Mouse (Mus musculus) kidney, embryonic 16.5 days (tissue): ENCODE results near the gene Cntd1. TPM values are rescaled to one million over a fixed set of nuclear protein-coding genes. Genes with fewer than 3 reads are reported as not detected.

ENCODE experiments used
- ATAC-seq: fragments of 200-750 bp; cut with Nextera tagmentation; 2 replicates; pipeline ENCODE4 v1.8.0; 2017; ENCODE audit warnings: moderate TSS enrichment; ENCODE audit not compliant: low FRiP score, low TSS enrichment
- H3K27ac ChIP-seq: fragments of 300-500 bp; sonication (generic); 2 replicates; pipeline ENCODE4 v1.5.1; 2014; ENCODE audit warnings: low read length
- H3K27me3 ChIP-seq: fragments of 300-500 bp; sonication (generic); 2 replicates; pipeline ENCODE4 v1.6.1; 2014; ENCODE audit warnings: low read length, control low read depth, mixed read lengths; ENCODE audit not compliant: insufficient read depth
- H3K36me3 ChIP-seq: fragments of 300-500 bp; sonication (generic); 2 replicates; pipeline ENCODE4 v1.6.1; 2014; ENCODE audit warnings: low read length, control low read depth, mixed read lengths; ENCODE audit not compliant: insufficient read depth
- H3K4me1 ChIP-seq: fragments of 300-500 bp; sonication (generic); 2 replicates; pipeline ENCODE4 v1.6.1; 2014; ENCODE audit warnings: low read length, control low read depth, mixed read lengths; ENCODE audit not compliant: insufficient read depth
- H3K4me2 ChIP-seq: fragments of 300-500 bp; sonication (generic); replicated peaks from 2 replicates; pipeline ENCODE4 v1.6.1; 2014; ENCODE audit warnings: low read depth, low read length
- H3K4me3 ChIP-seq: fragments of 300-500 bp; sonication (generic); 2 replicates; pipeline ENCODE4 v1.5.1; 2014; ENCODE audit warnings: mild to moderate bottlenecking, low read length
- H3K9ac ChIP-seq: fragments of 300-500 bp; sonication (generic); replicated peaks from 2 replicates; pipeline ENCODE4 v1.6.1; 2014; ENCODE audit warnings: low read length
- H3K9me3 ChIP-seq: fragments of 300-500 bp; sonication (generic); 2 replicates; pipeline ENCODE4 v1.6.1; 2016; ENCODE audit warnings: low read length, control low read depth
- WGBS: fragments of 180-500 bp; shearing (Covaris S2); extraction: QIAGEN DNeasy Blood & Tissue Kit; methylation state at CpG from one replicate; pipeline ENCODE4 v1.1.7; 2014; 5-methylcytosine and 5-hydroxymethylcytosine counted together
- polyA plus RNA-seq: library from polyadenylated mRNA; unstranded; fragments of >200 nt; fragmentation: Nextera tagmentation; extraction: Ambion mirVana; gene quantifications from 2 replicates; pipeline ENCODE4 v1.2.1, GENCODE M21; 2015

Cntd1 gene
- polyA plus RNA-seq, 1 experiment from 2014 or later = 1.7 TPM

DNA sequence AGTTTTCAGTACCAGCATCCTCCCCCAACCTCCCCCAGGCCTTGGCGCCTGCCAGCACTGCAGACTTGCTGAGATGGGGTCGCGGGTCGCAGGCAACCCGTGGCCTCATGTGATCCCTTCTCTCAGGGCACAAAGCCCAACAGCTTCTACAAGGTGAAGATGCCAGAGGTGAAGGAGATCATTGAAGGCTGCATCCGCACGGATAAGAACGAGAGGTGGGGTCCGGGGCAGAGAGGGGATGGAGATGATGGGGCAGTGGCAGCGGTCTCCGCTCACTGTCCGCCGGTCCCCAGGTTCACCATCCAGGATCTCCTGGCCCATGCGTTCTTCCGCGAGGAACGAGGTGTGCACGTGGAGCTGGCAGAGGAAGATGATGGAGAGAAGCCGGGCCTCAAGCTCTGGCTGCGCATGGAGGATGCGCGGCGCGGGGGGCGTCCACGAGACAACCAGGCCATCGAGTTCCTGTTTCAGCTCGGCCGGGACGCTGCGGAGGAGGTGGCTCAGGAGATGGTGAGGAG lies 13.8 kb upstream of the Cntd1 start:
- Histone ChIP-seq H3K4me2 (peak overlapping the region; percentile 59), H3K9me3 (no peaks in the 10 kb centered on the region), H3K4me1 (peaks cover 58% of the 10 kb centered on the region), H3K27ac (no peak overlapping the region), H3K9ac (peak overlapping the region; percentile 36; the same call in 1 of the 2 replicates), H3K27me3 (peaks cover 20% of the 10 kb centered on the region), H3K36me3 (peaks cover 3% of the 10 kb centered on the region; the same call in 1 of the 2 replicates), H3K4me3 (peak overlapping the region; percentile 38)
- WGBS = 7% methylated on average over 31 of the region's 31 CpGs
- ATAC-seq = no peak

GRCm38 (mm10) chr11:101265906-101266305 lies 12.9 kb upstream of the Cntd1 start:
- H3K4me1 ChIP-seq = peaks cover 52% of the 10 kb centered on the region
- H3K36me3 ChIP-seq = peaks cover 3% of the 10 kb centered on the region; the same call in 1 of the 2 replicates
- no peak for ATAC-seq
- peaks cover 20% of the 10 kb centered on the region for H3K27me3 ChIP-seq
- no peak overlapping the region for H3K27ac ChIP-seq
- WGBS = 50% methylated on average over 6 of the region's 6 CpGs
- H3K4me3 ChIP-seq = no peak overlapping the region
- H3K4me2 ChIP-seq = peak overlapping the region; percentile 59; the same call in 1 of the 2 replicates
- no peaks in the 10 kb centered on the region for H3K9me3 ChIP-seq
- no peak overlapping the region for H3K9ac ChIP-seq

GRCm38 (mm10) chr11:101269577-101270116 lies 9.2 kb upstream of the Cntd1 start:
- peaks cover 3% of the 10 kb centered on the region; the same call in 1 of the 2 replicates for H3K36me3 ChIP-seq
- 0 out of 2 replicates have a peak, but pooled peaks have one; percentile 43 for ATAC-seq
- no peak overlapping the region for H3K27ac ChIP-seq
- H3K4me2 ChIP-seq = no peak overlapping the region
- peaks cover 8% of the 10 kb centered on the region; the same call in 1 of the 2 replicates for H3K27me3 ChIP-seq
- no peak overlapping the region for H3K9ac ChIP-seq
- H3K4me1 ChIP-seq = peaks cover 20% of the 10 kb centered on the region
- H3K9me3 ChIP-seq = no peaks in the 10 kb centered on the region
- WGBS = 17% methylated on average over 10 of the region's 10 CpGs
- no peak overlapping the region for H3K4me3 ChIP-seq

GRCm38 (mm10) chr11:101272446-101272845 lies 6.4 kb upstream of the Cntd1 start:
- no peak overlapping the region for H3K4me3 ChIP-seq
- no peak for ATAC-seq
- no peak overlapping the region for H3K9ac ChIP-seq
- no peak overlapping the region for H3K4me2 ChIP-seq
- WGBS = 84% methylated on average over 3 of the region's 3 CpGs
- H3K27me3 ChIP-seq = no peaks in the 10 kb centered on the region
- H3K9me3 ChIP-seq = no peaks in the 10 kb centered on the region
- peaks cover 24% of the 10 kb centered on the region for H3K4me1 ChIP-seq
- peaks cover 7% of the 10 kb centered on the region for H3K36me3 ChIP-seq
- H3K27ac ChIP-seq = no peak overlapping the region

- Histone ChIP-seq H3K9ac (no peak overlapping the region), H3K27me3 (no peaks in the 10 kb centered on the region), H3K27ac (no peak overlapping the region), H3K36me3 (peaks cover 7% of the 10 kb centered on the region), H3K4me3 (no peak overlapping the region), H3K4me1 (peaks cover 36% of the 10 kb centered on the region), H3K9me3 (no peaks in the 10 kb centered on the region), H3K4me2 (no peak overlapping the region)
- WGBS = 75% methylated on average over 4 of the region's 4 CpGs
- no peak for ATAC-seq
These were observed 3.5 kb upstream of the Cntd1 start for GRCm38 (mm10) chr11:101275309-101275708.

- Histone ChIP-seq H3K4me2 (peak overlapping the region; percentile 81), H3K27me3 (no peaks in the 10 kb centered on the region), H3K4me3 (0 out of 2 replicates have a peak overlapping the region, but pooled peaks have one; percentile 4), H3K36me3 (peaks cover 7% of the 10 kb centered on the region), H3K9me3 (no peaks in the 10 kb centered on the region), H3K4me1 (peaks cover 40% of the 10 kb centered on the region), H3K27ac (peak overlapping the region; percentile 85), H3K9ac (peak overlapping the region; percentile 29; the same call in 1 of the 2 replicates)
- no peak for ATAC-seq
- 35% methylated on average over 27 of the region's 27 CpGs for WGBS
These were observed 2.3 kb upstream of the Cntd1 start for GRCm38 (mm10) chr11:101276319-101277070.

- Histone ChIP-seq H3K4me1 (peaks cover 40% of the 10 kb centered on the region), H3K4me3 (peak overlapping the region; percentile 63)
These were observed 1.2 kb upstream of the Cntd1 start for GRCm38 (mm10) chr11:101277381-101278222.

DNA sequence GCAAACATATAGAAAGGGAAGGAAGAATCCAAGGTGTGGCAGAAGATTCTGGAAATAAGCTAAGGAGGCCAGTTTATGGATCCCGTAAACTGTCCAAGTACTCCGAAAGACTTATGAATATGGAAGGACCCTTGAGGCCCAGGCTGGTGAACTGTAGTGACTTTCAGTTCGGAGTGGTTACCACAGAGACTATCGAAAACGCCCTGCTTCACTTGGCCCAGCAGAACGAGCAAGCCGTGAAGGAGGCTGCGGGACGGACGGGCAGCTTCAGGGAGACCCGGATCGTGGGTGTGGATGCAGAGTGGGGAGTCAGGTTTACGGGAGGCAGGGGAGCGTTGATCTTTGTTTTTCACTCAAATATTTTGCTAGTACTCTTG lies 369 bp downstream of the Cntd1 start:
- WGBS = 48% methylated on average over 14 of the region's 14 CpGs
- ATAC-seq = no peak
- Histone ChIP-seq H3K9me3 (no peaks in the 10 kb centered on the region), H3K4me1 (peaks cover 53% of the 10 kb centered on the region), H3K27me3 (no peaks in the 10 kb centered on the region), H3K4me2 (peak overlapping the region; percentile 49), H3K9ac (peak overlapping the region; percentile 4; the same call in 1 of the 2 replicates), H3K4me3 (peak overlapping the region; percentile 63), H3K27ac (no peak overlapping the region), H3K36me3 (peaks cover 7% of the 10 kb centered on the region)

More at GRCm38 (mm10) chr11:101277381-101278222, 1.2 kb upstream of the Cntd1 start:
- H3K36me3 ChIP-seq = peaks cover 7% of the 10 kb centered on the region
- H3K27ac ChIP-seq = peak overlapping the region; percentile 85
- H3K9ac ChIP-seq = peak overlapping the region; percentile 70
- no peaks in the 10 kb centered on the region for H3K27me3 ChIP-seq
- 32% methylated on average over 12 of the region's 12 CpGs for WGBS
- peak; percentile 55 for ATAC-seq
- H3K4me2 ChIP-seq = peak overlapping the region; percentile 81
- H3K9me3 ChIP-seq = no peaks in the 10 kb centered on the region

GRCm38 (mm10) chr11:101280837-101281236 lies 2.0 kb downstream of the Cntd1 start:
- H3K27me3 ChIP-seq = no peaks in the 10 kb centered on the region
- H3K9me3 ChIP-seq = no peaks in the 10 kb centered on the region
- 15% methylated on average over 7 of the region's 7 CpGs for WGBS
- ATAC-seq = no peak
- no peak overlapping the region for H3K4me2 ChIP-seq
- H3K4me1 ChIP-seq = peaks cover 60% of the 10 kb centered on the region
- H3K9ac ChIP-seq = no peak overlapping the region
- H3K4me3 ChIP-seq = no peak overlapping the region
- H3K36me3 ChIP-seq = peaks cover 7% of the 10 kb centered on the region
- peak overlapping the region; percentile 46 for H3K27ac ChIP-seq
